Mouse (Mus musculus): ENCODE data around the gene Nnmt.
A peak's percentile ranks its signal among the peaks of the same experiment; 100 is the strongest.

GRCm38 (mm10) chr9:48649098-48649766, 44.3 kb upstream of the Nnmt start:
- TF ChIP-seq CTCF (IDR thresholded peaks at IDR 0.05; ENCODE audit: insufficient read depth, low read length) (no peak), POLR2A (IDR thresholded peaks at IDR 0.05; ENCODE audit: borderline replicate concordance, extremely low read depth, low read depth, low read length) (peak; percentile 46; the same call in 1 of the 2 replicates)
